Mouse (Mus musculus) stomach, postnatal 0 days (tissue): ENCODE results near the gene Rfc4.

Experiments used
- CTCF ChIP-seq: IDR thresholded peaks from 2 replicates; pipeline ENCODE4 v1.5.1; 2016; ENCODE audit warnings: antibody characterized with exemption, low read depth, mild to moderate bottlenecking, moderate library complexity
- EP300 ChIP-seq: optimal IDR thresholded peaks from 2 replicates; pipeline ENCODE3; 2016; ENCODE audit warnings: antibody characterized with exemption

DNA sequence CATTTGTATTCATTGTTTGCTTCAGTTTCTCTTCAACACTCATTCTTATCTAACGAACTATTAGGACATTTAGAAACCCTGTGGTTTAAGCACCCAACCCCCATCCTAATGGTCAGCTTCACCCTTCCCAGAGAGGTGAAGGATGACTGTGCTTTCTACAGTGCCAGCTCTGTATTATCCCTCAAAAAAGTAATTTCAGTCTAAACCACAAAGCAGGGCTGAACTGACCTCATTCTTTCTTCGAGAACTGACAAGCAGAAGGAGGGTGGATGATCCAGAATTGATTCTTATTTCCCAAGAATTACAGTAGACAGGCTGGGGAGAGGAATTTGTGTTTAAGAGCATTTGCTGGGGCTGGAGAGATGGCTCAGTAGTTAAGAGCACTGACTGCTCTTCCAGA is 32.2 kb upstream of the Rfc4 start:
- TF ChIP-seq CTCF (no peak), EP300 (no peak)
